Mouse (Mus musculus) cerebral cortex, adult 2 months (tissue): ENCODE measurements around the gene Pramel6.

Source experiments
- WGBS: fragments of 180-500 bp; shearing (Covaris S2); methylation state at CpG from one replicate; pipeline ENCODE4 v1.1.7; 2018; 5-methylcytosine and 5-hydroxymethylcytosine counted together

Gene Pramel6

GRCm38 (mm10) chr2:87506265-87506664 lies at the start of gene Pramel6:
Pramel6 (plus strand) TSS chr2:87506565.
- 88% methylated on average over 6 of the region's 6 CpGs for WGBS

- 91% methylated on average over 4 of the region's 4 CpGs for WGBS
Measured at GRCm38 (mm10) chr2:87461769-87462168, 44.6 kb upstream of the Pramel6 start.

- WGBS: 87% methylated on average over 4 of the region's 4 CpGs
Measured at GRCm38 (mm10) chr2:87481158-87481557, 25.2 kb upstream of the Pramel6 start.

GRCm38 (mm10) chr2:87482276-87482675 lies 24.1 kb upstream of the Pramel6 start:
- WGBS: 80% methylated on average over 2 of the region's 2 CpGs

- WGBS: 85% methylated on average over 4 of the region's 5 CpGs
Measured at GRCm38 (mm10) chr2:87496993-87497392, 9.4 kb upstream of the Pramel6 start, which contains the start of gene Pramel7. Pramel7 (minus strand) TSS chr2:87497093.

- WGBS: 91% methylated on average over 2 of the region's 2 CpGs
Measured at GRCm38 (mm10) chr2:87515046-87515445, 8.7 kb downstream of the Pramel6 start.

- WGBS: 72% methylated on average over 8 of the region's 8 CpGs
Measured at GRCm38 (mm10) chr2:87515457-87516060, 9.2 kb downstream of the Pramel6 start.

- 91% methylated on average over 3 of the region's 3 CpGs for WGBS
Measured at GRCm38 (mm10) chr2:87516581-87516980, 10.2 kb downstream of the Pramel6 start.

GRCm38 (mm10) chr2:87520651-87521050 lies 14.3 kb downstream of the Pramel6 start:
- 83% methylated on average over 4 of the region's 4 CpGs for whole genome bisulfite sequencing

GRCm38 (mm10) chr2:87525899-87526616 lies 19.7 kb downstream of the Pramel6 start:
- WGBS: 27% methylated on average over 39 of the region's 39 CpGs

GRCm38 (mm10) chr2:87531496-87531895 lies 25.1 kb downstream of the Pramel6 start, which contains the start of gene Olfr153:
Olfr153 (plus strand) TSS chr2:87531796.

GRCm38 (mm10) chr2:87534826-87535225 lies 28.5 kb downstream of the Pramel6 start:
- 48% methylated on average over 2 of the region's 2 CpGs for WGBS

GRCm38 (mm10) chr2:87545442-87545841 lies 39.1 kb downstream of the Pramel6 start, which contains the start of gene Olfr1128:
Olfr1128 (minus strand) TSS chr2:87545542.
- 83% methylated on average over 1 of the region's 1 CpGs for WGBS
